Mouse (Mus musculus): ENCODE data around the gene Ccdc116.
"Not testable (repeated sequence)": the region's sequence is repeated elsewhere in the genome, so short reads cannot be mapped to it uniquely, and the experiment has no call there.

Ccdc116 gene

GRCm38 (mm10) chr16:17146772-17147235 lies at the start of gene Ccdc116:
Gene Ccdc116, minus strand, starts transcription at chr16:17147229.
- DNase-seq (ENCODE audit: low read depth, low spot score): peak; percentile 93

GRCm38 (mm10) chr16:17193823-17194222 lies 46.8 kb upstream of the Ccdc116 start:
- DNase-seq (ENCODE audit: low read depth, low spot score): no peak

- DNase-seq (ENCODE audit: low read depth, low spot score): no peak
Measured at GRCm38 (mm10) chr16:17185475-17185874, 38.4 kb upstream of the Ccdc116 start.

- DNase-seq (ENCODE audit: low read depth, low spot score): no peak
Measured at GRCm38 (mm10) chr16:17183003-17183402, 36.0 kb upstream of the Ccdc116 start.

DNA sequence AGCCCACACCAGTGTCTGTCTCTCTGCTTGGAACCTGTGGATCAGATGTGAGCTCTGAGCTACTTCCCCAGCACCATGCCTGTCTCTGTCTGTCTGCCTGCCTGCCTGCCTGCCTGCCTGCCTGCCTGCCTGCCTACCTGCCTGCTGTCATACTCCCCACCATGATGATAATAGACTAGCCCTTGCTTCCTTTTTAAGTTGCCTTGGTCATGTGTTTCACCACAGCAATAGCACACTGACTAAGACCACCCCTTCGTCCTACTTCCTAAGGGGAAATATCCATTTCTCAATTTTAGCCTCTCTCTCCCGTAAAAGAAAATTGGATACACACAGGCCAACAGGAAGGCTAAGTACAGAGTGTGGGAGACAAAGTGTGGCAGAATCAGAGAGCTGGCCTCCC lies 35.1 kb upstream of the Ccdc116 start:
- no peak for DNase-seq (ENCODE audit: low read depth, low spot score)

- no peak for DNase-seq (ENCODE audit: low read depth, low spot score)
Measured at GRCm38 (mm10) chr16:17181382-17181781, 34.4 kb upstream of the Ccdc116 start.

GRCm38 (mm10) chr16:17179706-17180105 lies 32.7 kb upstream of the Ccdc116 start:
- no peak for DNase-seq (ENCODE audit: low read depth, low spot score)

DNA sequence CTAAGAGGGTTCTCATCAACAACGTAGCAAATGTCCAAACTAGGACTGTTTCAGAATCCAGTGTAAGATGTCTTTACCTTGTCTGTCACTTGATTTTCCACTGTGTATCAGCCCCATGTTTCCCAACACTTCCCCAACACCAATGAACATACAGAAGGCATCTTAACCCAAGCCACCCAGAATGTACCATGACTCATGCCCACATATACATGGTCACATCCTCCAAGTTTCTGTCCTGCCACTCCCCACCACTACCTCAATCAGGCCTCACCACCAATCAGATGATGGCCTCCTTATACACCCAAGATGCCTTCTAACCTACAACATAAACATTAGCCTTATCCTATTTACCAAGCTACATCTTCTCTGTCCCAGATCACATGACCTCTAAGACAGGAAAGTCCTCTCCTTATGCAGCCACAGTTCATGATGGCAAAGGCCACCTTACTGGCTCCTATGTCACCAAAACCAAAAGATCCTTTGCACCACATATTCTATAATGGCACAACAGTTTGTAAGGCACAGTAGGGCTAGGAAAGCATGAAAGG lies 30.7 kb upstream of the Ccdc116 start:
- DNase-seq (ENCODE audit: low read depth, low spot score): no peak

GRCm38 (mm10) chr16:17175765-17176164 lies 28.7 kb upstream of the Ccdc116 start:
- no peak for DNase-seq (ENCODE audit: low read depth, low spot score)

DNA sequence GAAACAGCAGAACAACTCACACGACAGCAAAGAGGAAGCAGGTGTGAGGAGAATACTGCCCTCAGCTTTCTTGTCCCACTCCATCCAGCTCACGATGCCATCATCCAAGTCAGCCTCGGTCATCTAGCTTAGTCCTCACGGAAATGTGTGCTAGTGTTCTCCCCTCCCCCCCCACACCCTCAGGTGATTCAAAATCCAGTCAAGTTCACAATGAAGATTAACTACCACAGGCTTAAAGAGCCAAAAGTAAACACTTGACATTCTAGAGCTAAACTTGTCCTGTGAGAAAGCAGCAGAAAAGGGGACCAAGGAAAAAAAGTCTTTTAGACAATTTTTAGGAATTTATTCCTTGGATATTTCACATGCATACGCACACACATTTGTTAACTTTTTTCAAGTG lies 21.0 kb upstream of the Ccdc116 start:
- no peak for DNase-seq (ENCODE audit: low read depth, low spot score)

GRCm38 (mm10) chr16:17167179-17167578 lies 20.1 kb upstream of the Ccdc116 start:
- no peak for DNase-seq (ENCODE audit: low read depth, low spot score)

DNA sequence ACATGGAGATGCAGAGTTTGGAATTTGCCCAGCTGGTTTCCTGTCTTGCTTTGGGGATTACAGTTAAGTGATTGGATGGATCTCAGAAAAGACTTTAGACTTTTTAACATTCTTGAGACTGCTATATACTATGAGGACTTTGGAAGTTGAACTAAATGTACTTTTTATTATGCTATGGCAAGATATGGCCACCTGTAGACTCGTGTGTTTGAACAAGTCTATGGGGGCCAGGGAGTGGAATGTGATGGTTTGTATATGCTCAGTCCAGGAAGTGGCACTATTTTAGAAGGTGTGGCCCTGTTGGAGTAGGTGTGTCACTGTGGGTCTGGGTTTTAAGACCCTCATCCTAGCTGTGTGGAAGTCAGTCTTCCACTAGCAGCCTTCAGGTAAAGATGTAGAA lies 18.4 kb upstream of the Ccdc116 start:
- DNase-seq (ENCODE audit: low read depth, low spot score): not testable (repeated sequence)

DNA sequence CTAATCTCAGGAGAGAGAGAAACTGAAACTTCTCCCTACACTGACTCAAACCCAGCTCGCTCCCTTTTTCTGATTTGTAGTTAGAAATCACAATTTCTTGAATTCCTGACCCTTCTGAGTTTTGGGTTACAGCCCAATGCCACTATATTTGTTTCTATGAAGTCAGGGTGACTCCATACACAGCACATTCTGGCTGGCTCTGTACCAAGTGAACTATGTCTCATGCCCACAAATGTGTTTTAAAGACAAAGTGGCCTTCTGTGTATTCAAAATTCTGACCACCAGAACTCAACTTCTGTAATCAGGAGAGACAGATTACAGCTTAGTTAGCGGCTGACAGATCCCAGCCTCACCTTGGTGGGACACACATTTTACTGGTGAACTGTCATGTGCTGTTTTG lies 7.3 kb upstream of the Ccdc116 start:
- no peak for DNase-seq (ENCODE audit: low read depth, low spot score)

- no peak for DNase-seq (ENCODE audit: low read depth, low spot score)
Measured at GRCm38 (mm10) chr16:17151874-17152273, 4.8 kb upstream of the Ccdc116 start.

DNA sequence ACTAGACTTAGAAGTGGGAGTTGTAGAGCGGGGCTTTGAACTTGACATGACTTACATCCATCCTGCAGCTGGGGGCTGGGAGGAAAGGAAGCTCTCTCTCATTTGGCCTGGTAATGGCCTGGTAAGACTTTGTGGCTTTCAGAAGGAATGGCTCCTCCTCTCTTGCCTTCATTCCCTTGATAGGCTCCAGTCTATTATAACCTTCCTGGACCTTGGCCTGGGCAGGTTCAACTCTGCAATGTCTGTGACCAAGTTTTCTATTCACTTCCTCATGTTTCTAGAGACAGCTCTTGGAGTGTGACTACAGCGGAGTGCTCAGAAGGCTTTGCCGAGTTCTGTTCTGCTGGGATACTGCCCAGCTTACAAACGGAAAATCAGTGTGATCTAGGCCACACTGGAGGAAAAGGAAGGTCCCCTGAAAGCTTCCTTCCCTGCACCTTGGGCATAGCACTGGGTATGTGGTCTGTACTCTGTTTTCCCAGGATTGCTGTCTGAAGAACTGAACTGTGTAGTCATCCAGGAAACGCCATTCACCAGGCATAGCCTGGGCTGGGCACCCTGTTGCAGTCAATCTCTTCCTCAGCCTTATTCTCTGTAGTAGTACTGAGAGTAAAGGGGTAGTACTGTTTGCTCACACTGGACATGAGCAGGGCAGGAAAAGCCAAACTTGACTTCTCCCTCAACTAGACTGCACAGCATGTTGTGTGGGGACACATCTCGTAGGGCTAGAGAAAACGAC lies 3.7 kb upstream of the Ccdc116 start:
- DNase-seq (ENCODE audit: low read depth, low spot score): no peak

- peak; percentile 81 for DNase-seq (ENCODE audit: low read depth, low spot score)
Measured at GRCm38 (mm10) chr16:17148084-17148483, 1.1 kb upstream of the Ccdc116 start.

- DNase-seq (ENCODE audit: low read depth, low spot score): peak; percentile 54
Measured at GRCm38 (mm10) chr16:17147391-17147929, 431 bp upstream of the Ccdc116 start.

DNA sequence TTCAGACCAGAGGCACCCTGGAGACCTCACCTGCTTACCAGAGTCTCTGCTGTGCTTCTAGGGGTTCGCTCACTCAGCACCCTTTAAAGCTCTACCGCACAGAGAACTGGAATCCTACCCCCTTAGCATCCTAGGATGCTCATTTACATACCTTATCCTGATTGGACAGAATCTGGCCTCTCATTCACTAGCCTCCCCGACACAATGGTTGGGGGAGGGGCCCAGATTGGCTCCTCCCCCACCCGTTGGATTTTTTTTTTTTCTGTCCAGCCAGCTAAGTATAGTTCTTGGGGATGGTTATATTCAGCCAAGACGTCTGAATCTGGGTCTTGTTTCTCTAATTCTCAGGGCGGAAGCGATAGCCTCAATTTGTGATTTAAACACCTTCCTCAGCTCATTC lies 2.7 kb downstream of the Ccdc116 start, which contains the start of gene Ydjc:
Gene Ydjc (plus strand): TSS at position 283 of the 400 bp plus-strand sequence.
- peak; percentile 82 for DNase-seq (ENCODE audit: low read depth, low spot score)

- DNase-seq (ENCODE audit: low read depth, low spot score): no peak
Measured at GRCm38 (mm10) chr16:17137355-17137754, 9.7 kb downstream of the Ccdc116 start.

DNA sequence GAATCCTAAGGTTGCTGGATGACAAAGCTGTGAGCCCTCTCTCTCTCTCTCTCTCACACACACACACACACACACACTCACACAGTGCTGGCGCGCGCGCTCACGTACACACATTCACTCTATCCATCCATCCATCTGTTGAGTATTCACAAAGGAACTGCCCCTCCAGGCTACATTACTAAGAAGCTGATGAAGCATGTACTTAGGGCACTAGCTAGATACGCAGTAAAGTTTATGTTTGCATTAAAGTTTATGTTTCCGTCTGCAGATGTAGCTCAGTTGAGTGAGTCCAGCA lies 14.2 kb downstream of the Ccdc116 start:
- DNase-seq (ENCODE audit: low read depth, low spot score): no peak

- DNase-seq (ENCODE audit: low read depth, low spot score): peak; percentile 97
Measured at GRCm38 (mm10) chr16:17132089-17132905, 14.7 kb downstream of the Ccdc116 start, which contains the start of gene Sdf2l1. Gene Sdf2l1, minus strand, starts transcription at chr16:17132383.
